Mouse (Mus musculus) midbrain, embryonic 16.5 days (tissue): ENCODE data around the gene Gm9922. TPM values are rescaled to one million over a fixed set of nuclear protein-coding genes. Genes with fewer than 3 reads are reported as not detected.

Experiments used
- ATAC-seq: fragments of 200-750 bp; cut with Nextera tagmentation; 2 replicates; pipeline ENCODE4 v1.8.0; 2017; ENCODE audit warnings: moderate TSS enrichment
- H3K27ac ChIP-seq: fragments of 300-500 bp; sonication (generic); 2 replicates; pipeline ENCODE4 v1.5.1; 2014; ENCODE audit warnings: mild to moderate bottlenecking, low read length, mixed read lengths
- H3K27me3 ChIP-seq: fragments of 300-500 bp; sonication (generic); 2 replicates; pipeline ENCODE4 v1.6.1; 2014; ENCODE audit warnings: low read depth, low read length, mixed read lengths; ENCODE audit not compliant: control insufficient read depth, insufficient read depth
- H3K36me3 ChIP-seq: fragments of 300-500 bp; sonication (generic); 2 replicates; pipeline ENCODE4 v1.6.1; 2014; ENCODE audit warnings: mild to moderate bottlenecking, low read length, moderate library complexity, mixed read lengths; ENCODE audit not compliant: control insufficient read depth, insufficient read depth
- H3K4me1 ChIP-seq: fragments of 300-500 bp; sonication (generic); 2 replicates; pipeline ENCODE4 v1.6.1; 2014; ENCODE audit warnings: mild to moderate bottlenecking, low read length, mixed read lengths; ENCODE audit not compliant: control insufficient read depth, insufficient read depth
- H3K4me2 ChIP-seq: fragments of 300-500 bp; sonication (generic); 2 replicates; pipeline ENCODE4 v1.6.1; 2014; ENCODE audit warnings: mild to moderate bottlenecking, low read length, mixed read lengths
- H3K4me3 ChIP-seq: fragments of 300-500 bp; sonication (generic); 2 replicates; pipeline ENCODE4 v1.5.1; 2014; ENCODE audit warnings: low read depth, mild to moderate bottlenecking, low read length, moderate library complexity, mixed read lengths
- H3K9ac ChIP-seq: fragments of 300-500 bp; sonication (generic); 2 replicates; pipeline ENCODE4 v1.6.1; 2014; ENCODE audit warnings: low read depth, low read length, mixed read lengths
- H3K9me3 ChIP-seq: fragments of 300-500 bp; sonication (generic); replicated peaks from 2 replicates; pipeline ENCODE4 v1.6.1; 2014; ENCODE audit warnings: mild to moderate bottlenecking, low read length, mixed read lengths; ENCODE audit not compliant: control insufficient read depth, poor library complexity, severe bottlenecking
- WGBS: fragments of 180-500 bp; shearing (Covaris S2); extraction: QIAGEN DNeasy Blood & Tissue Kit; methylation state at CpG from one replicate; pipeline ENCODE4 v1.1.7; 2014; 5-methylcytosine and 5-hydroxymethylcytosine counted together
- polyA plus RNA-seq: library from polyadenylated mRNA; unstranded; fragments of >200 nt; fragmentation: Nextera tagmentation; extraction: Ambion mirVana; gene quantifications from 2 replicates; pipeline ENCODE4 v1.2.1, GENCODE M21; 2015

Gm9922 gene
- polyA plus RNA-seq, 1 experiment from 2014 or later = 0.50 TPM

DNA sequence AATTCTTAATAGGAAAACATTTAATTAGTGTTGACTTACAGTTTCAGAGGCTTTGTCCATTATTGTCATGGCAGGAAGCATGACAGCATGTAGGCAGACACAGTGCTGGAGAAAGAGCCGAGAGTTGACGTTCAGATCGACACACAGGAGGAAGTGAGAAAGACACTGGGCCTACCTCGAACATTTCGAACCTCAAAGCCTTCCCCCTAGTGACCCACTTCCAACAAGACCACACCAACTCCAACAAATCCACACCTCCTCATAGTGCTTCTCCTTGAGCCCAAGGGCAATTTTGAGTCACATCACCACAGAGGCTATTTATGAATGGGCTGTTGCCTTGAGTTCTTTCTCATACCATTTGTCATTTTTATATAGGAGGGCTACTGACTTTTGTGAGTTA, 22.5 kb downstream of the Gm9922 start:
- Histone ChIP-seq H3K36me3 (no peaks in the 10 kb centered on the region), H3K4me3 (no peak overlapping the region), H3K4me1 (no peaks in the 10 kb centered on the region), H3K27me3 (no peaks in the 10 kb centered on the region), H3K27ac (no peak overlapping the region), H3K9me3 (no peaks in the 10 kb centered on the region), H3K4me2 (no peak overlapping the region), H3K9ac (no peak overlapping the region)
- WGBS = 94% methylated on average over 5 of the region's 5 CpGs
- no peak for ATAC-seq

DNA sequence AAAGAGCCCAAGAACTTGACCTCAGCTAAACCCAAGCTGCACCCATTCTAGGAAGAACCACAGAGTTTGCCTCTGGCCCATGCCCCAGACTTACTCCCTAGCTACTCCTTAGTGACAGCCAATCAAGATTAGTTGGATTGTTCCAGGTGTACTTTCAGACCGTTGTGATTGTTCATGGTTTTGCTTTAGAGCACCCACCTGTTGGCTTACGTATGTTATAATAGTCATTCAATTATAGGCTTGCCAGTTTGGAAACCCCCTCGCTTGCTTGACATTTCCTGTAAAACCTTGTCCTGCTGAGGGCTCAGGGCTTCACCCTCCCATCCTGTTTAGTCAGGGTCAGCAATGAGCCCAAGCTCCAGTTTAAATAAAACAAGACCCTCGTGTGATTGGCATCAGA, 25.1 kb downstream of the Gm9922 start:
- Histone ChIP-seq H3K27me3 (no peaks in the 10 kb centered on the region), H3K36me3 (no peaks in the 10 kb centered on the region), H3K4me1 (no peaks in the 10 kb centered on the region), H3K9me3 (no peaks in the 10 kb centered on the region), H3K4me2 (no peak overlapping the region), H3K9ac (no peak overlapping the region), H3K27ac (no peak overlapping the region), H3K4me3 (no peak overlapping the region)
- 81% methylated on average over 4 of the region's 4 CpGs for WGBS
- no peak for ATAC-seq

DNA sequence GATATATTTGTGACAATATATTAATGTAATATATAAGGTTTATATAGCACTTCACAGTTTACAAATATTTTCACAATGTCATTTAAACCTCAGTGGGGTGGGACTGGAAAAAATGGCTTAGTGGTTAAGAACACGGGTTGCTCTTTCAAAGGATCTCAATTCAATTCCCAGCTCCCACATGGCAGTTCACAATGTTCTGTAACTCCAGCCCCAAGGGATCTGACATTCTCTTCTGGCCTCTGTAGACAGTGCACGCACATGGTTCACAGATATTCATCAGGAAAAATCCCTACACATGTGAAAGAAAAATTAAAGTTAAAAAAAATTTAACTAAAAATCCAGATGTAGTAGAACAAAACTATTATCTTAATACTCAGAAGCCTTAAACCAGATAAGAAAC, 41.2 kb downstream of the Gm9922 start:
- Histone ChIP-seq H3K4me1 (no peaks in the 10 kb centered on the region), H3K27me3 (no peaks in the 10 kb centered on the region), H3K9ac (no peak overlapping the region), H3K9me3 (no peaks in the 10 kb centered on the region), H3K27ac (no peak overlapping the region), H3K4me2 (no peak overlapping the region), H3K4me3 (no peak overlapping the region), H3K36me3 (peaks cover 11% of the 10 kb centered on the region)
- ATAC-seq = no peak
- WGBS = 74% methylated on average over 2 of the region's 2 CpGs

DNA sequence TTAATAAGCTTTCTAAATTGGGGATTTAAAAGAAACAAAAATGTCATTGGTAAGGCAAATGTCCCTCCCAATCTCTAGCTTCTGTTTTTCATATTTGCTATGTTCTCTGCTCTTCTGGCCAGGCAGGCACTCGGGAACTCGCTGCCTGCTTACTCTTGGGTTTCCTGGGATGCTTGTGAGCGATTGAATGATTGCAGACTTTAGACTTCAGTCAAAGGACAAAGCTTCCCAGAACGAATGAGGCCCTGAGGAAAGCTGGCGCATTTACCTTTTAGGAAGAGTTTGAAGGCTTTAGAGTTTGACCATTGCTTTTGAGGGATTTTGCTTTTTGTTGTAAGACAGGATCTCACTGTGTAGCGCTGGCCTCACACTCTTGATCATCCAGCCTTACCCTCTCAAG, 41.9 kb downstream of the Gm9922 start:
- no peak for ATAC-seq
- H3K36me3 ChIP-seq = peaks cover 7% of the 10 kb centered on the region
- H3K27ac ChIP-seq = no peak overlapping the region
- H3K4me2 ChIP-seq = no peak overlapping the region
- H3K9me3 ChIP-seq = no peaks in the 10 kb centered on the region
- no peak overlapping the region for H3K4me3 ChIP-seq
- no peak overlapping the region for H3K9ac ChIP-seq
- 90% methylated on average over 6 of the region's 6 CpGs for WGBS
- no peaks in the 10 kb centered on the region for H3K4me1 ChIP-seq
- no peaks in the 10 kb centered on the region for H3K27me3 ChIP-seq

Other genes with a start within 250 kb of the Gm9922 start
- 8.1 and 9.4 TPM in 2 replicates for gene Tbc1d4, start 120.6 kb downstream of the Gm9922 start, polyA plus RNA-seq
- gene Commd6, start 89.1 kb downstream of the Gm9922 start, polyA plus RNA-seq = 84.8 and 92.2 TPM in 2 replicates
- 280 and 301 TPM in 2 replicates for gene Uchl3, start 75.8 kb downstream of the Gm9922 start, polyA plus RNA-seq
- 2.5 and 3.8 TPM in 2 replicates for gene Lmo7, start 143 bp upstream of the Gm9922 start, polyA plus RNA-seq